Mouse (Mus musculus) megakaryocyte progenitor cell, adult 5-6 weeks (primary cell): ENCODE measurements around the gene Tnfaip8l1. TPM values are rescaled to one million over a fixed set of nuclear protein-coding genes. Genes with fewer than 3 reads are reported as not detected.

Source experiments
- ATAC-seq: replicated peaks from 2 replicates; pipeline ENCODE4 v1.8.0; 2016; ENCODE audit warnings: mild to moderate bottlenecking, moderate TSS enrichment, inconsistent platforms; ENCODE audit not compliant: poor library complexity
- total RNA-seq, 2 experiments: library from RNA; stranded (forward) in 1 of 2; stranded (reverse) in 1 of 2; fragments of 157-497, 149-512 nt in 1 of 2; fragments of 200-1000 nt in 1 of 2; gene quantifications; 2 replicates each; pipeline versions ENCODE4 v1.2.3 to v1.2.4; 2015 to 2017

Gene Tnfaip8l1
- total RNA-seq (2015), result 1.5 and 2.2 TPM in 2 replicates
- 0.91 and 2.8 TPM in 2 replicates for total RNA-seq (2017)

- peak; percentile 97 for ATAC-seq
These were observed at the start of gene Tnfaip8l1 for GRCm38 (mm10) chr17:56162231-56162774. Tnfaip8l1 (plus strand) TSS chr17:56162477.

GRCm38 (mm10) chr17:56112743-56113142, 49.5 kb upstream of the Tnfaip8l1 start:
- ATAC-seq, result no peak

GRCm38 (mm10) chr17:56116193-56116592, 46.1 kb upstream of the Tnfaip8l1 start:
- ATAC-seq, result no peak

GRCm38 (mm10) chr17:56117251-56117710, 45.0 kb upstream of the Tnfaip8l1 start, which contains the start of gene Plin5:
Plin5 (minus strand) TSS chr17:56117596.
- ATAC-seq, result peak; percentile 52

GRCm38 (mm10) chr17:56119431-56119830, 42.8 kb upstream of the Tnfaip8l1 start:
- ATAC-seq, result 0 out of 2 replicates have a peak, but pooled peaks have one; percentile 12

- ATAC-seq, result no peak; the same call in 1 of the 2 replicates
These were observed 42.0 kb upstream of the Tnfaip8l1 start for GRCm38 (mm10) chr17:56119981-56120880.

GRCm38 (mm10) chr17:56121826-56122225, 40.5 kb upstream of the Tnfaip8l1 start, which contains the start of gene Lrg1:
Lrg1 (minus strand) TSS chr17:56122001.
- 0 out of 2 replicates have a peak, but pooled peaks have one; percentile 24 for ATAC-seq

GRCm38 (mm10) chr17:56123161-56123560, 39.1 kb upstream of the Tnfaip8l1 start:
- no peak for ATAC-seq

- no peak for ATAC-seq
These were observed 38.5 kb upstream of the Tnfaip8l1 start for GRCm38 (mm10) chr17:56123681-56124340.

GRCm38 (mm10) chr17:56124377-56125275, 37.7 kb upstream of the Tnfaip8l1 start:
- ATAC-seq, result peak; percentile 60

GRCm38 (mm10) chr17:56125276-56125630, 37.0 kb upstream of the Tnfaip8l1 start:
- ATAC-seq, result no peak

GRCm38 (mm10) chr17:56126175-56126574, 36.1 kb upstream of the Tnfaip8l1 start:
- no peak for ATAC-seq

- ATAC-seq, result 0 out of 2 replicates have a peak, but pooled peaks have one; percentile 9
These were observed 34.0 kb upstream of the Tnfaip8l1 start for GRCm38 (mm10) chr17:56128246-56128645.

GRCm38 (mm10) chr17:56131136-56131535, 31.1 kb upstream of the Tnfaip8l1 start:
- ATAC-seq, result no peak

- ATAC-seq, result peak; percentile 31; the same call in 1 of the 2 replicates
These were observed 30.5 kb upstream of the Tnfaip8l1 start for GRCm38 (mm10) chr17:56131814-56132213.

GRCm38 (mm10) chr17:56132661-56133060, 29.6 kb upstream of the Tnfaip8l1 start:
- peak; percentile 50 for ATAC-seq

- ATAC-seq, result peak; percentile 64
These were observed 28.6 kb upstream of the Tnfaip8l1 start for GRCm38 (mm10) chr17:56133457-56134363.

GRCm38 (mm10) chr17:56134463-56134971, 27.8 kb upstream of the Tnfaip8l1 start:
- peak; percentile 70 for ATAC-seq

- ATAC-seq, result no peak
These were observed 25.7 kb upstream of the Tnfaip8l1 start for GRCm38 (mm10) chr17:56136558-56136957.
